Mouse (Mus musculus) common myeloid progenitor, adult 5-6 weeks (primary cell): ENCODE results near the gene Psen2. TPM values are rescaled to one million over a fixed set of nuclear protein-coding genes. Genes with fewer than 3 reads are reported as not detected.

Experiments
- ATAC-seq: replicated peaks from 2 replicates; pipeline ENCODE4 v1.8.0; 2016; ENCODE audit warnings: low read depth, mild to moderate bottlenecking, moderate TSS enrichment, inconsistent platforms; ENCODE audit not compliant: poor library complexity, severe bottlenecking
- total RNA-seq: library from RNA; stranded (forward); fragments of 200-1000, 187-1606 nt; gene quantifications from 2 replicates; pipeline ENCODE4 v1.2.3, GENCODE M21; 2017

The Psen2 gene
- total RNA-seq, 1 experiment from 2014 or later, result 24.3 TPM

- ATAC-seq, result no peak
These were observed 80.5 kb downstream of the Psen2 start for GRCm38 (mm10) chr1:180182731-180183130.

- no peak for ATAC-seq
These were observed 81.3 kb downstream of the Psen2 start for GRCm38 (mm10) chr1:180181966-180182319.

GRCm38 (mm10) chr1:180181304-180181965 lies 81.8 kb downstream of the Psen2 start:
- ATAC-seq, result no peak

GRCm38 (mm10) chr1:180179840-180180239 lies 83.4 kb downstream of the Psen2 start:
- ATAC-seq, result no peak

GRCm38 (mm10) chr1:180179100-180179499 lies 84.1 kb downstream of the Psen2 start:
- no peak for ATAC-seq

GRCm38 (mm10) chr1:180178340-180178739 lies 84.9 kb downstream of the Psen2 start:
- ATAC-seq, result no peak

Other genes with a start within 250 kb of the Psen2 start
- 20.9 and 31.6 TPM in 2 replicates for gene Coq8a, start 63.8 kb downstream of the Psen2 start, total RNA-seq
- gene Itpkb, start 67.0 kb upstream of the Psen2 start, total RNA-seq, result 10.2 and 15.9 TPM in 2 replicates
- not detected in 2 replicates for gene Stum, start 220.1 kb upstream of the Psen2 start, total RNA-seq